Mouse (Mus musculus) C2C12 (cell line): ENCODE data around the gene Inpp5a.

Experiments used
- CEBPB ChIP-seq: IDR thresholded peaks from one replicate; pipeline ENCODE4 v1.6.1; 2011; ENCODE audit warnings: low read depth, mild to moderate bottlenecking, control low read depth, moderate library complexity
- CTCF ChIP-seq: IDR thresholded peaks from one replicate; pipeline ENCODE4 v1.5.1; 2011; ENCODE audit not compliant: control insufficient read depth, insufficient read depth, insufficient read length
- FOSL1 ChIP-seq: IDR thresholded peaks from one replicate; pipeline ENCODE4 v1.8.0; 2011; ENCODE audit warnings: mild to moderate bottlenecking, low read length; ENCODE audit not compliant: poor library complexity, insufficient read depth, severe bottlenecking
- MAX ChIP-seq: IDR thresholded peaks from one replicate; pipeline ENCODE4 v1.6.1; 2011; ENCODE audit warnings: mild to moderate bottlenecking, control low read depth
- MYOD1 ChIP-seq: IDR thresholded peaks from one replicate; pipeline ENCODE4 v1.6.1; 2011; ENCODE audit warnings: low read depth; ENCODE audit not compliant: control insufficient read depth, insufficient read length
- MYOG ChIP-seq: IDR thresholded peaks from one replicate; pipeline ENCODE4 v1.6.1; 2011; ENCODE audit not compliant: control insufficient read depth, insufficient read length; ENCODE audit errors: extremely low read depth
- USF1 ChIP-seq: IDR thresholded peaks from one replicate; pipeline ENCODE4 v1.6.1; 2011; ENCODE audit warnings: low read depth, mild to moderate bottlenecking, control low read depth, moderate library complexity

DNA sequence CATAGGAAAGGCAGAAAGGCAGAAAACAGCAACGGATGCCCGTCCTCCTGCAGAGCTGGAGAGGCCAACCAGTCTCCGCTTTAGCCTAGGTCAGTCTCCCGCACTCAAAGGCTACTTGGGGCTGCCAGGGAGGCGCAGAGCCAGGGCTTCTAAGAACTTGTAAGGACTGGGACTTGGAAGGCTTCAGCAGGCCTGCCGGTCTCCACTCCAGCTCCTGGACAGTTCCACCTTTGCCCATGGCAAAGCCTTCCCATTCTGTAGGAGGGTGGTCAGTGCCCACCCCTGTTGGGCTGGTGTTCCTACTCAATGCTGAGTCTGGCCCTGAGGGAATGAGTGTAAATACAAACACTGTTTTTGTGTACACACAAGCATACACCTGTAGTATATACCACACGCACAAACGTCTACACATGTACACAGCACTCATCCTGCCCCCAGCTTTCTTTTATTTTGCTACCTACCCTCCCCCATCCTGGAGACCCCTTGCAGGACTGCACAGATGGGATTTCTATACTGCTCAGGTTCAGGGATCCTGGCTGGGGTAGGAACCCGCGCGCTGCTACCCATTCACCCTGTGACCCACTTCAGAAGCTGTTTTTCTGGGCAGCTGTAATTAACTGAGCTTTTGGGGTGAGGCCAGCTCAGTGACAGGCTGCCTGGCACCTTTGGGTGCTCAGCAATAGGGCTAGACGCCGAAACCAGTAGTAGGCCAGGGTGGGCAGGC is 25.5 kb upstream of the Inpp5a start:
- TF ChIP-seq CTCF (no peak), FOSL1 (no peak), MYOD1 (no peak), CEBPB (no peak), MAX (no peak), USF1 (no peak), MYOG (no peak)
